Mouse (Mus musculus) megakaryocyte-erythroid progenitor cell, adult 5-6 weeks (primary cell): Measurements from ENCODE around the gene Ptch1. TPM values are rescaled to one million over a fixed set of nuclear protein-coding genes. Genes with fewer than 3 reads are reported as not detected.

ENCODE experiments used
- ATAC-seq: replicated peaks from 2 replicates; pipeline ENCODE4 v1.8.0; 2016; ENCODE audit warnings: mild to moderate bottlenecking, inconsistent platforms; ENCODE audit not compliant: severe bottlenecking, poor library complexity, low FRiP score, low TSS enrichment
- total RNA-seq, 2 experiments: library from RNA; stranded (forward) in 1 of 2; stranded (reverse) in 1 of 2; fragments of 200-1000, 215-1000 nt in 1 of 2; fragments of >200 nt in 1 of 2; fragmentation: Nextera tagmentation in 1 of 2; gene quantifications; 2 replicates each; pipeline ENCODE4 v1.2.3; 2014 to 2017

Gene Ptch1
- total RNA-seq, 2 experiments from 2014 or later: 13.1 to 28.8 TPM

GRCm38 (mm10) chr13:63564626-63565319 is 8.6 kb downstream of the Ptch1 start:
- peak; percentile 27; the same call in 1 of the 2 replicates for ATAC-seq

- ATAC-seq: 0 out of 2 replicates have a peak, but pooled peaks have one; percentile 1
Measured at GRCm38 (mm10) chr13:63563781-63564625, 9.4 kb downstream of the Ptch1 start.

DNA sequence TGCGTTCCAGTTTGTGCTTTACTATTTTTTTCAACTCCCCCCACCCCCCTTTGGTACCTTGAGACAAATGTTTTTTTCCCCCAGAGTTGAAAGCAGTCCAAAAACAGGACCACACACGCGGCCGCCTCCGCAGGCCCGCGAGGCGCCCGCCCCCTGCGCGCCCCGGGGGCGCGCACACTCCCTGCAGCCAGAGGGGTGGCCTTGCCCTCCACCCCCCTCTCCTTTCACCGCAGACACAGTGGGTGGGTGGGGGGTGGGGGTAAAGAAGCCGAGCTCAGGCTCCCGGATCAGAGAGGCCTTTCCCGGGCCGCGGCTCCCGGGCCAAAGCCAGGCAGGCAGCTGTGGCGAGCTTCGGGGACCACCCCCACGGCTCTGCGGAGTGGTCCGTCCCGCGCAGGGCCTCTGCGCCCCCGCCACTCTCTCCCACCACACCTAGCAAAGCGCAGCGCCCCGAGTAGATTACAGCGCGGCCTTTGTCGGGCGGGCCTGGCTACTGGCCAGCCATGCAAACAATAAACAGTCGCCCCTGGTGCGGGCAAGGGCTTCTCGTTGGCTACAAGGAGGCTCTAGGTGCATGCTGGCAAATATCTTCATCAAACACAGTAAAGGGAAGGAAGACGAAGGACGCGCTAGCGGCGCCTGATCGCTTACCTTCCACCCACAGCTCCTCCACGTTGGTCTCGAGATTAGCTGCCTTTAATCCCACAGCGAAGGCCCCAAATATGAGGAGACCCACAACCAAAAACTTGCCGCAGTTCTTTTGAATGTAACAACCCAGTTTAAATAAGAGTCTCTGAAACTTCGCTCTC is 10.2 kb downstream of the Ptch1 start:
- peak; percentile 58 for ATAC-seq

- no peak for ATAC-seq
Measured at GRCm38 (mm10) chr13:63562141-63562971, 11.0 kb downstream of the Ptch1 start.

- no peak for ATAC-seq
Measured at GRCm38 (mm10) chr13:63558297-63558890, 15.0 kb downstream of the Ptch1 start.

GRCm38 (mm10) chr13:63556431-63556830 is 17.0 kb downstream of the Ptch1 start:
- ATAC-seq: no peak

- no peak for ATAC-seq
Measured at GRCm38 (mm10) chr13:63555885-63556284, 17.5 kb downstream of the Ptch1 start.

GRCm38 (mm10) chr13:63554569-63554968 is 18.8 kb downstream of the Ptch1 start:
- no peak for ATAC-seq

DNA sequence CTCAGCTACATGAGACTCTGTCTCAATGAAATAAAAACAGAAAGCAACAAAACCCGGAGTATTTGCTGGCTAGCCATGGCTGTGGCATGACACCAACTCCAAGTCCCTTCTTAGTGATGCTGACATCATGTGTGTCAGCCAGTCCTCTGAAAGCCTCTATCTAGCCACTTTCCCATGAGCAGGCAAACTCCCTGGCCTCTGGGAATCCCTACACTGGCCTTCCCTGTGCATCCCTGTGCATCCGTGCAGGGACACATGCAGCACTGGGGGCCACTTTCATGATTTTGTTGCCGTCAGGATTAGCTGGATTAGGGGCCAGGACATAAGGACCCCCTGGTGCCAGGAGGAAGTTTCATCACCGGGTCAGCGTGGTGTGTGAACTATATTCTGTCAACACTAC is 20.0 kb downstream of the Ptch1 start:
- no peak for ATAC-seq

DNA sequence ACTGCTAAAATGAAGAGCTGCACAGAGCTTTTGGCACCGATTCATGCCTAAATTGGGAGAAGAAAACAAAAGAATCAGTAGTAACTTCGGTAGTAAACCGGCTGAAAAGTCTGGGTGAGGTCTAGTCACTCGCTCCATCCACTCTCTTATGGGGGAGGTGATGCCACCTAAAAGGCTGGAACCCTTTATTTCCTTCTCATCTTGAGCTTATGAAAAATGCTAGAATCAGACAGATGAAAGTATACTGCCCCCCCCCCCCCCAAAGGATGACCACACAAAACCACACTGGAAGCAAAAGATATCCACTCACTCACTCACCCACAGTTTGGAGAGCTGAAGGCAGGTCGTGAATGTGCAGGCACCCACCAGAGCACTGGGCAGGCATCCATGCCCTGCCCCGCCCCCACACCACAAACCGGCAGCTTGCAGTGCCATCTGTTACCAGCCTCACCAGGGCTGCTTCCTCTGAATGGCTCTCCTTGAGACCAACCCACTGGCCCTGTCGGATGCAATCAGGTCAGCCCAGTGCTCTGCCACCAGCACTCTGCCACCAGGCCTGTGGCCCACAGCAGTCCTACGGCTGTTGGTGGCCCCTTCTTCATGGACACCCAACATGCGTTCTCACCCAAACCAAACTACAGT is 21.0 kb downstream of the Ptch1 start:
- ATAC-seq: peak; percentile 93

DNA sequence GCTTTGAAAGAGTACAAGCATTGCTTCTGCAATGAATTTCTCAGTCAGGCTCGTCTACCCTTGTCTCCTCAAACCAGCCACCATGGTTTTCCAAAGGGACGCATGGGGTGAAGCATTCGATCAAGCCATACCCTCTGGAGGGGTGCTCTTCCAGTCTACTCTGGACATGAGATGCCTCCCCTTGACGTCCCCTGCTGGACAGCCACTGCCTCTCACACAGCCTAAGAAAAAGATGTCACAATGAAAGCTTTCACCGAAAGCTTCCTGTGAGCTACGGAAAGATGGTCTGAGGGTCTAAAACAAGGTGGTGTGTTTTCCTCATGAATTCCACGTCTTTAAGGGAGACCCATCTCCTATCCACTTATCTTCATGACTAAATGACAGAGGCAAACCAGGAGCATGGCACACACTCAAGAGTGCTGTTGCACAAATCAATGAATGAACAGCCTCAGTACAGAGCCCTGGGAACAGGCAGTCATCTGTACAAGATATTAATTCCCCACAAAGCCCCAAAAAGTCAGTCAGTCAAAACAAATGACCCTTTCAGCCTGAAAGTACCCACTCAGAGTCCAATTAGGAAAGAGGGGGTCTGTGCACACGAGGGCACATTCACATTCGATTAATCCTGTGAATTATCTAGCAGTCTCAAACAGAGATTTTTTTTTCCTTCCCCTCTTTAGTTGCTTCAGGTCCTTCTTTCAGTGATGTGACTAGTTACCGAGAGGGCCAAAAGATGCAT is 21.7 kb downstream of the Ptch1 start:
- ATAC-seq: no peak

GRCm38 (mm10) chr13:63550367-63550766 is 23.0 kb downstream of the Ptch1 start:
- ATAC-seq: peak; percentile 47

- ATAC-seq: no peak
Measured at GRCm38 (mm10) chr13:63549210-63549609, 24.2 kb downstream of the Ptch1 start.

DNA sequence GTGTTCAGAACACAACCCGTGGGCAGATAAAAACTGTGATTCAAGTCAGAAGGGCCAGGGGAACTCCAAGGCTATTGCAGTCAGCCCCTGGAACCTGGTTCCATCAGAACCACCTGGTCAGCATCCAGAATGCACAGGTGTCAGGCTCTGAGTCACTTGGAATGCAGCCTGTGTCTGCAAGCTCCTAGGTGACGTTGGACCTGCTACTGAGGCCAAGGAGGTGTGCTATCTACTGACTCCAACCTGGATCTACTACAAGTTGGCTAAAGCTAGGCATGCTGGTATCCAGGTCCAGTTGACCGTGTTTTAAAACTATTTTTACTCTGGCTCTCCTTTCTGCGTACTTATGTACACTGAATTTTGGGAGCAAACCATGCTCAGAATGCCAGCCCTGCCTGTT is 24.8 kb downstream of the Ptch1 start:
- ATAC-seq: no peak

DNA sequence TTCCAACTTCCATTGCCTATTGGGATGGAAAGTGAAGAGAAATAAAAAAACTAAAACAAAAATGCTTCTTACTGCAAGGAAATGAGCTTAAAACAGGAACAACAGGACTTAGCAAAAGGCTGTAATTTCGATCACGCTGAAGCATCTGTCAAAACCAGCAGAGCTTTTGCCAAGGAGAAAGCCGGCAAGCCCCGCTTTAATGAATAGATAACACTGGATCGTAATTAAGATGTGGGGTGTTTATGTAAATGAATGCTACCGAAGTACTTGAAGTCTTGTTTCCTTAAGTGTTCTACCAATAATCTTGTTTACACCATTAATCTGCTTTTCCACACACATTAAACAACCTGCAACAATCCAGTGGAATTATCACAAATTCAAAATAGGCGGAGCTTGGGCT is 28.1 kb downstream of the Ptch1 start:
- ATAC-seq: no peak

DNA sequence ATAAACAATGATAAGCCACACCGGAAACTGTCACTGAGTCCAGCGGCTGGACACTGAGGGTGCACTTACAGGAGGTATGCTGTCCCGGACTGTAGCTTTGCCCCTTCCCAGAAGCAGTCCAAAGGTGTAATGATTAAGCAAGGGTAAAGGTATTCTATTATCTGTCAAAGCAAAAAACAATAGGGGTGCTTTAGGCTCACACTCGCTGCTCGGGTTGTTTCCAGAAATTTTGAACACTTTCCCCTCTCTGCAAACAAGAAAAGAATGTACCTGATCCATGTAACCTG is 28.5 kb downstream of the Ptch1 start:
- ATAC-seq: no peak

- ATAC-seq: no peak
Measured at GRCm38 (mm10) chr13:63544119-63544966, 29.1 kb downstream of the Ptch1 start.
